Mouse (Mus musculus) liver, embryonic 14.5 days (tissue): ENCODE results near the gene Cryz. TPM values are rescaled to one million over a fixed set of nuclear protein-coding genes. Genes with fewer than 3 reads are reported as not detected.

Source experiments
- ATAC-seq: fragments of 200-750 bp; cut with Nextera tagmentation; 2 replicates; pipeline ENCODE4 v1.8.0; 2017; ENCODE audit warnings: moderate number of reproducible peaks, mild to moderate bottlenecking, moderate library complexity; ENCODE audit not compliant: insufficient read depth
- DNase-seq, 3 experiments: peaks; one replicate each; pipeline ENCODE4 v3.0.0-alpha.2; 2012 to 2013; ENCODE audit warnings: low read depth in 3 of 3, low spot score in 3 of 3
- H3K27ac ChIP-seq: fragments of 300-500 bp; sonication (generic); 2 replicates; pipeline ENCODE4 v1.5.1; 2014; ENCODE audit warnings: moderate library complexity, mild to moderate bottlenecking, control low read depth, inconsistent platforms
- H3K27me3 ChIP-seq: fragments of 300-500 bp; sonication (generic); 2 replicates; pipeline ENCODE4 v1.6.1; 2014; ENCODE audit warnings: mild to moderate bottlenecking, low read length, moderate library complexity; ENCODE audit not compliant: control insufficient read depth, insufficient read depth
- H3K36me3 ChIP-seq: fragments of 300-500 bp; sonication (generic); replicated peaks from 2 replicates; pipeline ENCODE4 v1.6.1; 2014; ENCODE audit warnings: low read depth; ENCODE audit not compliant: control insufficient read depth, insufficient read depth
- H3K4me1 ChIP-seq, 2 experiments: fragments of 200-500 bp in 1 of 2; fragments of 300-500 bp in 1 of 2; sonication (generic) in 1 of 2; replicated peaks; 2 replicates each; pipeline ENCODE4 v1.6.1; 2012 to 2014; ENCODE audit warnings: antibody characterized with exemption in 1 of 2, inconsistent platforms in 1 of 2, low read length in 1 of 2; ENCODE audit not compliant: control insufficient read depth in 2 of 2, insufficient read depth in 2 of 2
- H3K4me2 ChIP-seq: fragments of 300-500 bp; sonication (generic); 2 replicates; pipeline ENCODE4 v1.6.1; 2014; ENCODE audit warnings: low read depth, mild to moderate bottlenecking, control low read depth, moderate library complexity
- H3K4me3 ChIP-seq, 2 experiments: fragments of 200-500 bp in 1 of 2; fragments of 300-500 bp in 1 of 2; sonication (generic) in 1 of 2; 2 replicates each; pipeline ENCODE4 v1.5.1; 2012 to 2014; ENCODE audit warnings: low read depth in 2 of 2, low read length in 2 of 2, mild to moderate bottlenecking in 2 of 2, control low read depth in 1 of 2, inconsistent platforms in 1 of 2, moderate library complexity in 1 of 2; ENCODE audit not compliant: insufficient read depth in 1 of 2
- H3K9ac ChIP-seq: fragments of 300-500 bp; sonication (generic); replicated peaks from 2 replicates; pipeline ENCODE4 v1.6.1; 2014; ENCODE audit warnings: mild to moderate bottlenecking, control low read depth, moderate library complexity
- H3K9me3 ChIP-seq: fragments of 300-500 bp; sonication (generic); 2 replicates; pipeline ENCODE4 v1.6.1; 2016; ENCODE audit warnings: low read length, mixed read lengths; ENCODE audit not compliant: control insufficient read depth
- CTCF ChIP-seq: IDR thresholded peaks from 2 replicates; pipeline ENCODE4 v1.5.1; 2016; ENCODE audit warnings: antibody characterized with exemption, low read depth, control low read depth
- EP300 ChIP-seq: IDR thresholded peaks from 2 replicates; pipeline ENCODE4 v1.6.1; 2016; ENCODE audit warnings: antibody characterized with exemption, low read depth
- WGBS: fragments of 180-500 bp; shearing (Covaris S2); extraction: QIAGEN DNeasy Blood & Tissue Kit; methylation state at CpG from one replicate; pipeline ENCODE4 v1.1.7; 2014; ENCODE audit not compliant: insufficient replicate concordance; 5-methylcytosine and 5-hydroxymethylcytosine counted together
- polyA plus RNA-seq, 2 experiments: library from polyadenylated mRNA; depleted of rRNA in 1 of 2; stranded (reverse) in 1 of 2; unstranded in 1 of 2; fragments of >200 nt; fragmentation: Nextera tagmentation in 1 of 2; extraction: Ambion mirVana in 1 of 2; gene quantifications; 2 replicates each; pipeline versions ENCODE4 v1.2.1 to v1.2.3; 2012 to 2014

Cryz gene
- polyA plus RNA-seq, 2 experiments: 7.7 to 14.7 TPM

GRCm38 (mm10) chr3:154649411-154650285, 53.1 kb downstream of the Cryz start:
- no peak overlapping the region for H3K27ac ChIP-seq
- no peak overlapping the region for H3K4me2 ChIP-seq
- no peak overlapping the region for H3K4me3 ChIP-seq
- TF ChIP-seq EP300 (no peak), CTCF (no peak)
- 65% methylated on average over 20 of the region's 20 CpGs for WGBS
- DNase-seq (no peak), ATAC-seq (no peak)
- no peaks in the 10 kb centered on the region for H3K9me3 ChIP-seq
- H3K27me3 ChIP-seq: no peaks in the 10 kb centered on the region; the same call in 1 of the 2 replicates
- no peaks in the 10 kb centered on the region for H3K36me3 ChIP-seq
- H3K9ac ChIP-seq: no peak overlapping the region
- no peaks in the 10 kb centered on the region for H3K4me1 ChIP-seq

DNA sequence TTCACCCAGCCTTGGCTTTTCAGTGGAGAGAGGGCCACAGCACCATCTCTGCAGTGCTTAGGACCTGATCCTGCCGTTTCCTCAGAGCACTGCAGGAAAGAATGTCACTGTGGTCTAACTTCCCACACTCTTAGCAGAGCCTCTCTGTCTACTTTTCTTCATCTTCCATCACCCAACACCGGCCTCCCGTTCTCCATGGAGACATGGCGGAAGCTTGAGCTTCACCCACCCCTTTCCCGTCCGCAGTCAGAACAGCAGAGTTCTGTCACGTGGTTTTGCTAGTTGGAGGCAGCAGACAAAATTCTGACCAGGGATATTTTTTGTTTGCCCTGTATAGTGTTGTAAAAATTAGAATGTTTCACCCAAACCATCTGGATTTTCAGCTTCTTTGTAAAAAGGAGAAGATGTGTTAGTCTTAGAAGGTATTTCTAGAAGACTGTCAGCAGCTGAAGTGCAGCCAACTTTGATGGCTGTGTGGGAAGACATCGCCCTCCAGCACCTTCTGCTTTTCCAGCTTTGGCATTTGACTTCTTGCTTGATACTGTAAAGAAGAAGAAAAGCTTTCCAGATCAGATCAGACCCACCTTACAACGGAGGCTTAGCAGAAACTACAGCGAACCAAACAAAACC, 54.8 kb downstream of the Cryz start:
- 57% methylated on average over 10 of the region's 10 CpGs for WGBS
- H3K9ac ChIP-seq: no peak overlapping the region
- no peaks in the 10 kb centered on the region for H3K4me1 ChIP-seq
- H3K27me3 ChIP-seq: no peaks in the 10 kb centered on the region; the same call in 1 of the 2 replicates
- H3K4me3 ChIP-seq: no peak overlapping the region
- no peak overlapping the region for H3K4me2 ChIP-seq
- no peak overlapping the region for H3K27ac ChIP-seq
- no peaks in the 10 kb centered on the region for H3K9me3 ChIP-seq
- no peak for TF ChIP-seq EP300
- TF ChIP-seq CTCF: no peak
- no peaks in the 10 kb centered on the region for H3K36me3 ChIP-seq
- ATAC-seq (no peak), DNase-seq (no peak)

DNA sequence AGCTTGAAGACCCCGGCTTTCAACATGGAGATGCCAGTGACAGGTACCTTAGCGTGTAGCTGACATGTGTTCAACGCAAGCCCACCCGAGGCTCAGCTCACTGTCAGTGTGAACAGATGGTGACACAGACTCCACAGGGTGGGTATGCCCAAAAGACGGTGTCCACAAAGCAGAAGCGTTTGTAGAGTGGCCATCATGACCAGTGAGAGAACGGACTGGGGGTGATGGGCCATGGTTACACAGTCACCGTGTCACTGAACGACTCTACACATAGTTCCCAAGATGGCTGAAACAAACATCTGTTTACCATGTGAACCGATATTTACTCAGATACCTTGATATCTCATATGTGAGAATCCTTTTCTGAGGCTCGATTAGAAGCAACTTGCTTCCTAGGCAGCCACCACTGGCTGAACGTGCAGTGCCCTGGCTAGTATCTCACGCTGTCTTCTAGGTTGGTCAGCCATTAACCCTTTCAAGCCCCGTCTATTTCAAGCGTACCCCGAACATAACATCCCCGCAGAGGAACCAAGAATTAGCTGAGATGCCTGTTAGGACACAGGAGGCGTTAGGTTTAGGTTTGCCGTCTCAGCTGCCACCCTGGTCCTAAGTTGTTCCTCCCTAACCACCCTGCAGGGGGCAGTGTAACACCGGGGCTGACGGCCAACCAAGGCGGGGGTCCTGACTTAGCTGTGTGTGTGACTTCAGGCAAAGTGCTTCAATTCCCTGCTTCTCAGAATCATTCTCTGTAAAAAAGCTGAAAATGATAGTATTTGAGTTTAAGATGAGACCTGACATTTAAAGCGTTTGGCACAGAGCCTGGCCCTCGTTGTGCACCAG, 56.3 kb downstream of the Cryz start:
- H3K9ac ChIP-seq: no peak overlapping the region
- TF ChIP-seq CTCF (peak; percentile 78), EP300 (no peak)
- ATAC-seq (no peak), DNase-seq (no peak)
- no peaks in the 10 kb centered on the region for H3K9me3 ChIP-seq
- no peaks in the 10 kb centered on the region for H3K4me1 ChIP-seq
- 38% methylated on average over 24 of the region's 24 CpGs for WGBS
- H3K27ac ChIP-seq: no peak overlapping the region
- H3K27me3 ChIP-seq: no peaks in the 10 kb centered on the region
- no peak overlapping the region for H3K4me2 ChIP-seq
- no peaks in the 10 kb centered on the region for H3K36me3 ChIP-seq
- no peak overlapping the region for H3K4me3 ChIP-seq

GRCm38 (mm10) chr3:154653454-154653853, 56.9 kb downstream of the Cryz start:
- Histone ChIP-seq H3K4me3 (no peak overlapping the region), H3K9me3 (no peaks in the 10 kb centered on the region), H3K4me2 (no peak overlapping the region), H3K27me3 (no peaks in the 10 kb centered on the region), H3K36me3 (no peaks in the 10 kb centered on the region), H3K4me1 (no peaks in the 10 kb centered on the region), H3K9ac (no peak overlapping the region), H3K27ac (no peak overlapping the region)
- ATAC-seq (no peak), DNase-seq (no peak)
- WGBS: 59% methylated on average over 5 of the region's 5 CpGs
- no peak for TF ChIP-seq EP300
- no peak for TF ChIP-seq CTCF

DNA sequence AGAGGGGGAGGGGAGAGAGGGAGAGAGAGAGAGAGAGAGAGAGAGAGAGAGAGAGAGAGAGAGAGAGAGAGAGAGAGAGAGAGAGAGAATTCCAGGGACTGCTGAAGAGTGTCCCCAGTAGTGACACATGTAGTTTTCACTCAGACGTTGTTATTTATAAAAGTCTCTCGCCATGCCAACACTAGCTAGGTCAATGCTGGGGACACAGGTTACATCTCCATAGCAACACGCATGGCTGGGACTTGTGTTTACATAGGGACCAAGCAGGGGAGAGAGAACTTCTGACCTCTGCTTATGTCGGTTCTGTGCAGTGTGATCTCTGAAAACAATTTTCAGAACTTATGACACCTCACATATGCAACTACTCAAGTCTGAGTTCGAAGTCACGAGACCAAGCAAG, 57.8 kb downstream of the Cryz start:
- 52% methylated on average over 6 of the region's 6 CpGs for WGBS
- DNase-seq: no peak
- no peak overlapping the region for H3K4me3 ChIP-seq
- no peaks in the 10 kb centered on the region for H3K27me3 ChIP-seq
- no peak overlapping the region for H3K9ac ChIP-seq
- no peak overlapping the region for H3K27ac ChIP-seq
- H3K36me3 ChIP-seq: no peaks in the 10 kb centered on the region
- no peaks in the 10 kb centered on the region for H3K4me1 ChIP-seq
- TF ChIP-seq EP300 (no peak), CTCF (no peak)
- ATAC-seq: no peak
- no peaks in the 10 kb centered on the region for H3K9me3 ChIP-seq
- no peak overlapping the region for H3K4me2 ChIP-seq
